Mouse (Mus musculus) monocyte, adult 5-6 weeks (primary cell): ENCODE results near the gene Ndufb6. TPM values are rescaled to one million over a fixed set of nuclear protein-coding genes. Genes with fewer than 3 reads are reported as not detected.
"Not testable (repeated sequence)": the region's sequence is repeated elsewhere in the genome, so short reads cannot be mapped to it uniquely, and the experiment has no call there.

Source experiments
- ATAC-seq: fragments of 153-309, 156-312 bp; replicated peaks from 2 replicates; pipeline ENCODE4 v1.8.0; 2017; ENCODE audit warnings: mild to moderate bottlenecking; ENCODE audit not compliant: low TSS enrichment, insufficient number of reproducible peaks, severe bottlenecking, poor library complexity, low FRiP score
- total RNA-seq: library from RNA; stranded (forward); fragments of 200-1000, 200-491, 200-594 nt; gene quantifications from 3 replicates; pipeline ENCODE4 v1.2.3, GENCODE M21; 2017

Gene Ndufb6
- 19.6 to 49.3 TPM (median 45.1 TPM) in 3 replicates for total RNA-seq

DNA sequence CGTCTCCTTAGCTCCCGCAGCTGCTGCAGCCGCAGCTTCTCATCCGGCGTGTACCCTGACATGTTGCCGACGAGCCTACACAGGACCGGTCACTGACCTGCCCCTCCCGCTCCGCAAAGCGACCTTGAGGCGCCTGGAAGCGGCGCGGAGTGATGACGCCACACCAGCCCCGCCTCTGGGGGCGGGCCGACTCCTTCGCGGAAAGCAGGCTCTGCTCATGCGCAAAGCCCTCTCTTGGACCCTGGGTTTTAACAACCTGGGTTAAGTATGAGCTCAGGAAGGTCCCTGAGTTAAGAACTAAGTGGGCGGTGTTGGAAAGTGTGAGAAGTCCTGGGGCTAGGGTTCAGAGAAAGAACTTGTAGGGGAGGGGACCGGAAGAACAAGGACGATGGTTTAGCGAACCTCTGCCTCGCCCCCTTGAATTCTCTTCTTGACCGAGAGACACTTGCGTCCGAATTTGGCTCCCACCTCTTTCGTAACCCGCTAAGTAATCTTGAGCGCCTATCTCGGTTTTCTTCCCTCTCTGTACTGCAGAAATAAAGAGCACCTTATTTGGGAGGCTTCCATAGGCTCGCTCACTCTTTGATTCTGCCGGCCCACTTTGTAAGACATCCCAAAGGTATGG lies at the start of gene Ndufb6:
TSS of gene Ndufb6 (minus strand) at position 146 of the 625 bp plus-strand sequence.
- ATAC-seq = peak; percentile 99

GRCm38 (mm10) chr4:40327161-40327560 lies 47.9 kb upstream of the Ndufb6 start:
- no peak for ATAC-seq

DNA sequence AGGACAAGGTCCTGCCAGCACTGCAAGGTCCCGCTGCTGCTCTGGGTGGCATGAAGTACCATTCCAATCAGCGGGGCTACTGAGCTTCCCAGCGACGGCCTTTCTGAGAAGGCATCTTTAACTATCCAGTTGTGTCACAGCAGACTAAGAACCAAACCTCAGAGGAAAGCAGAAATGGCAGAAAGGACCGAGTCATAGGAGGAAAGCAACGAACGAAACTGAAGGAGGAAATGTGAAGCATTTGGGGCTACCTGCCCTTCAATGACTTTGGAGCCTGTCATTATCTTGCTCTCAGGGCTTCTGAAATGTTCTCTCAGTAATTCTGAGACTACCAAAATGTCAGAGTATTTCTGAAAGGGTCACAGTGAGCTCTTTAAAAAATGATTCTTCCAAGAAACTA lies 45.4 kb upstream of the Ndufb6 start:
- no peak for ATAC-seq

DNA sequence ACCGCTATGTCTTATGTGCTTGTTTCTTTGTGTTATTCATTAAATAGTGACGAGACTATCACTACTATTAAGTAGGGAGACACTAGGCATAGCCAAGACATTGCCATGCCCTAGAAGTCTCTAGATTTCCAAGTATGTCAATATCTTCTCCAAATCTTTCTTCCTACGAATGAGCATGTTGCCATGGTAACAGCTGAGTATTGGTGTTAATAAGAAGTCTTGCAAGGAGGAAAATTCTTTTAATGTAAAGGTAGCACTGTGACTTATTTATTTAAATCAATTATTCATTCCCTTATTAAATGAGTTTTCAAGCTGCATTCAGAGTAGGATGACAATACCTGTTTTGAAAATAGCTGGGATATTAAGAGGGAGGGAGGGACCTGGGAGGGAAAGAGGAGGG lies 38.2 kb upstream of the Ndufb6 start:
- ATAC-seq = no peak

GRCm38 (mm10) chr4:40313026-40313425 lies 33.8 kb upstream of the Ndufb6 start:
- peak; percentile 90 for ATAC-seq

DNA sequence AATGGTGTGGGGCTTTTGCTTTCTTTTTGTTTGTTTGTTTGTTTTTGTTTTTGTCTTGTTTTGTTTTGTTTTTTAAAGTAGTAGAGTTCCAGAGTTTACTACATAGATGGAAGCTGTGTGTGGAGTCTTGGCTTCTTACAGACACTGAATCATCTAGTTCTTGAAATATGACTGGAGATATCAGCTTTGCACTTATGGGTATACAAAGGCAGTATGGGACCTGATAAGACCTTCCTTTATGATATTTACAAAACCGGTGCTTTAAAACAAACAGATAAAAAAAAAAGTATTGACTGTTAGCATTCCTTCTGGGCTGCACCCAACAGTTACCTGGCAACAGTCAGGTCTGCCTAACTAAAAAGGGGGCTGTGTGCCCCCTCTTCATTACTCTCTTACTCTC lies 33.0 kb upstream of the Ndufb6 start:
- no peak for ATAC-seq

GRCm38 (mm10) chr4:40310796-40311383 lies 31.7 kb upstream of the Ndufb6 start:
- ATAC-seq = no peak

DNA sequence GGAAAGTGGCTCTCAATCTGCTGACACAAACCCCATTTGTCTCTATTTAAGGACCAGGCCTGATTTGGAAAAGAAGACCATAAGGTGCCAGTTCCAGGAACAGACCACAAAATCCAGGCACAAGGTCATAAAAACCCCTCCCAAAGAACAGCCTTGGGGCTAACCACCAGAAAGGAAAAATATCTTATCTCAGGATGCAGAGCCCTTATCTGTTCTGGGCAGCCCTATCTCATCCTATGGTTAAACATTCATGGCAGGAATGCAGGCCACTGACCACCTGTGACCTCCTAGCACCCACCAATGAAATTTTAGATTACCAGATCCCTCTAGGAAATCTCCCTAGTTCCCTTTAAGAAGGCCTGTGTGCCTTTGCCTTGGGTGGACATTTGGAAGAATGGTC lies 30.5 kb upstream of the Ndufb6 start:
- ATAC-seq = no peak

DNA sequence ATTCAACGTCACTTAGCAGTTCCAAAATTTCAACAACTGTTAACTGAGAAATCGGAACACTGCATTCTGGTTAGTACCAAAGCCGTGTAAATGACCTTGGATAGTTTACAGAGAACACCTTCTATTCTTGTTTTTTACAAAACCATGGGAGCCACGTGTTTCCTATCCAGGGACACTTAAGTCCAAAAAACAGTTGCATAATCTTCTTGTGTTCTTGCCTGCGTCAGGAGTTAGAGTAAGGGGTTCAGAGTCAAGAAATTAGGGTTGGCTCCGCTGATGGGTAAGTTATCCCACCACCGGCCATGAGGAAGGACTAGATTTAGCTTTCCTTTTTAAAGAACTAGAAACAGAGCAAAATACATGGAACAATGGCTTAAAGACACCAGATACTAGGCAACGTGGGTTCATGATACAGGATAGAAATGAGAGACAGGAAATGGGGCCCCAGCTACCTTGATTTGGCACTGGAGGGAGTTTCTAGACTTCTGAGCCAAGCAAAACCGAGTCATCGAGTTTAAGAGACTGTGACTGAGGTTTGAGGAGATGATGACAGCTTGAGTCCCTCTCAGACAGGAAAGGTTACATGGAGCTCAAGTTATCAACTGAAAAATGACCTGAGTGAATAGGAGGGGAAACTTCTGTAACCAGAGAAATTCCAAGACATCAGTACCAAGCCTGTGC lies 23.4 kb upstream of the Ndufb6 start:
- no peak for ATAC-seq

GRCm38 (mm10) chr4:40301076-40301789 lies 22.0 kb upstream of the Ndufb6 start:
- peak; percentile 87 for ATAC-seq

- no peak for ATAC-seq
Measured at GRCm38 (mm10) chr4:40299169-40299568, 19.9 kb upstream of the Ndufb6 start.

GRCm38 (mm10) chr4:40291511-40291910 lies 12.3 kb upstream of the Ndufb6 start:
- not testable (repeated sequence) for ATAC-seq

- no peak for ATAC-seq
Measured at GRCm38 (mm10) chr4:40289046-40289445, 9.8 kb upstream of the Ndufb6 start.

- peak; percentile 70; the same call in 1 of the 2 replicates for ATAC-seq
Measured at GRCm38 (mm10) chr4:40287415-40287814, 8.2 kb upstream of the Ndufb6 start.

DNA sequence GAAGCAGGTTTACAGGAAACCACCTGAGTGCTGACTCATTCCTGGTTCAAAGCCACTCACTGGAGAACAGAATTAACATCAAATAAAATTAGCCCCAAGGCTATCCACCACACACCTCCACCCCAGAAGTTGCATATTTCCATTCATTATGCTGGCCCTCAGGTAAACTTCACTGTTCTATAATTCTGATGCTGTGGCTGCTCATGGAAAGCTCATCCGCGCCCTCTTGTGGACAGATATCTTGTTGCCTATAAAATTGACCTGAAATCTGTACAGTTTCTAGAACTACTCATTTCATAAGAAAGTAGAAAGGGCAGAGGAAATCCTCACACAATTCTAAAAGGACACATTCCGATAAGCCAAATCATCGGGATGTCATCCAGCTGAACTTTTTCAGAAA lies 6.4 kb upstream of the Ndufb6 start:
- ATAC-seq = peak; percentile 66; the same call in 1 of the 2 replicates

- no peak for ATAC-seq
Measured at GRCm38 (mm10) chr4:40278880-40279275, 343 bp downstream of the Ndufb6 start.

- peak; percentile 91 for ATAC-seq
Measured at GRCm38 (mm10) chr4:40269430-40270032, 9.7 kb downstream of the Ndufb6 start, which contains the start of the genes Smim27 and Topors. TSS of gene Smim27 (plus strand) at chr4:40269579. TSS of gene Topors (minus strand) at chr4:40269850.

DNA sequence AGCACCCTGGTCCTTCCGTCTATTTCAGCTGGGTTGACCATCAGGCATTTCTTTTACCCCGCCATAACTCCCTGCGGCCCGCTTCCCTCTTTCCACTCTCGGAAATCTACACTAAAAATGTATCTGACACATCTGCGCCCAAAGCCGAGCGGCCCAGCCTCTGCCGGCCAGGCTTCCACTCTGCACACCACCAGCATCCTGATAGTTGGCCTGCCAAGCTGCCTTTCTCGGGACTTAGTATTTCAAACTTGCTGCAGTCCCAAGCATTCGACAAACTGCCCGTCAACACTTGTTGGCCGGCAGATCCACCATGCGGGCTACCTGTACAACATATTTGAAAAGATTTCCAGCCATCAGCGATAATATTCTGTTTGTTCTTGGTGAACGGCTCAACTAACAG lies 10.4 kb downstream of the Ndufb6 start:
- peak; percentile 23; the same call in 1 of the 2 replicates for ATAC-seq
